Mouse (Mus musculus) limb, embryonic 14.5 days (tissue): Measurements from ENCODE around the gene Polr3f. TPM values are rescaled to one million over a fixed set of nuclear protein-coding genes. Genes with fewer than 3 reads are reported as not detected.

Experiments used
- ATAC-seq: fragments of 200-750 bp; cut with Nextera tagmentation; 2 replicates; pipeline ENCODE4 v1.8.0; 2017; ENCODE audit warnings: low read depth, moderate number of reproducible peaks, moderate TSS enrichment; ENCODE audit not compliant: low FRiP score
- DNase-seq: peaks from one replicate; pipeline ENCODE4 v3.0.0-alpha.2; 2015; ENCODE audit warnings: low spot score
- H3K27ac ChIP-seq: fragments of 300-500 bp; sonication (generic); replicated peaks from 2 replicates; pipeline ENCODE4 v1.5.1; 2014; ENCODE audit warnings: low read depth, mild to moderate bottlenecking, low read length, moderate library complexity, mixed read lengths
- H3K27me3 ChIP-seq: fragments of 300-500 bp; sonication (generic); 2 replicates; pipeline ENCODE4 v1.6.1; 2014; ENCODE audit warnings: low read length, mixed read lengths; ENCODE audit not compliant: control insufficient read depth, insufficient read depth
- H3K36me3 ChIP-seq: fragments of 300-500 bp; sonication (generic); 2 replicates; pipeline ENCODE4 v1.6.1; 2014; ENCODE audit warnings: mild to moderate bottlenecking, low read length, moderate library complexity, mixed read lengths; ENCODE audit not compliant: control insufficient read depth, insufficient read depth
- H3K4me1 ChIP-seq: fragments of 300-500 bp; sonication (generic); 2 replicates; pipeline ENCODE4 v1.6.1; 2014; ENCODE audit warnings: antibody characterized with exemption, low read length, mixed read lengths; ENCODE audit not compliant: control insufficient read depth, insufficient read depth
- H3K4me2 ChIP-seq: fragments of 300-500 bp; sonication (generic); replicated peaks from 2 replicates; pipeline ENCODE4 v1.6.1; 2014; ENCODE audit warnings: low read depth, mild to moderate bottlenecking, low read length, moderate library complexity; ENCODE audit not compliant: severe bottlenecking
- H3K4me3 ChIP-seq: fragments of 300-500 bp; sonication (generic); replicated peaks from 2 replicates; pipeline ENCODE4 v1.5.1; 2014; ENCODE audit warnings: low read length
- H3K9ac ChIP-seq: fragments of 300-500 bp; sonication (generic); 2 replicates; pipeline ENCODE4 v1.6.1; 2014; ENCODE audit warnings: mild to moderate bottlenecking, low read depth, low read length, moderate library complexity; ENCODE audit not compliant: severe bottlenecking
- H3K9me3 ChIP-seq: fragments of 300-500 bp; sonication (generic); 2 replicates; pipeline ENCODE4 v1.6.1; 2016; ENCODE audit warnings: low read length; ENCODE audit not compliant: control insufficient read depth
- POLR2A ChIP-seq: fragments of 200-500 bp; IDR thresholded peaks from 2 replicates; pipeline ENCODE4 v1.8.0; 2012; ENCODE audit warnings: inconsistent platforms, mild to moderate bottlenecking, moderate library complexity, borderline replicate concordance; ENCODE audit not compliant: insufficient read depth, insufficient read length; ENCODE audit errors: extremely low read depth
- WGBS: fragments of 180-500 bp; shearing (Covaris S2); extraction: QIAGEN DNeasy Blood & Tissue Kit; methylation state at CpG from one replicate; pipeline ENCODE4 v1.1.7; 2014; 5-methylcytosine and 5-hydroxymethylcytosine counted together
- polyA plus RNA-seq, 2 experiments: library from polyadenylated mRNA; depleted of rRNA in 1 of 2; stranded (reverse) in 1 of 2; unstranded in 1 of 2; fragments of >200 nt; fragmentation: Nextera tagmentation in 1 of 2; extraction: Ambion mirVana in 1 of 2; gene quantifications; 2 replicates each; pipeline versions ENCODE4 v1.2.1 to v1.2.3; 2012 to 2014

Gene Polr3f
- polyA plus RNA-seq, 2 experiments = 20.5 to 26.6 TPM

- ATAC-seq (no peak), DNase-seq (no peak)
- Histone ChIP-seq H3K4me3 (no peak overlapping the region), H3K36me3 (no peaks in the 10 kb centered on the region), H3K27me3 (no peaks in the 10 kb centered on the region), H3K9ac (no peak overlapping the region), H3K9me3 (no peaks in the 10 kb centered on the region), H3K4me2 (no peak overlapping the region), H3K27ac (no peak overlapping the region), H3K4me1 (peaks cover 12% of the 10 kb centered on the region)
- 81% methylated on average over 5 of the region's 5 CpGs for WGBS
- no peak for TF ChIP-seq POLR2A
These were observed 38.2 kb upstream of the Polr3f start for GRCm38 (mm10) chr2:144489342-144489741.

DNA sequence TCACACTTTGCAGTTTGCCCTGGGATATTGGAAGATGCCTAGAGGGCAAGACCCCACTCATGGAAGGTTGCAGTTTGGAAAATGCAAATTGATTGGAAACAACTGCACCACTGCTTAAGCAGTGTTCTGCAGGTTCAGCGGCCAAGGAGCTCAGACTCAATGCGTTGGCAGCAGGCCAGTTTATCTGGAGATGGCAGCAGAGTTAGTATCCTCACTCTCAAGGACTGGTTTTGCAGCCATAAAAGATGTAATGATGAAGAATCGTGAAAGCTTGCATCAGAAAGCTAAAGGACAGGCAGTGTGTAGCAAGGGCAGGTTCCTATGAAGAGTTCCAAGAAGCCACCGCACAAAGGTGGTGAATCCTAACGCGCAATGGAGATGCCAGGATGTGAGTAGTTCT is 25.4 kb upstream of the Polr3f start:
- Histone ChIP-seq H3K4me2 (no peak overlapping the region), H3K4me1 (no peaks in the 10 kb centered on the region), H3K27ac (no peak overlapping the region), H3K27me3 (no peaks in the 10 kb centered on the region), H3K9me3 (no peaks in the 10 kb centered on the region), H3K36me3 (no peaks in the 10 kb centered on the region), H3K9ac (no peak overlapping the region), H3K4me3 (no peak overlapping the region)
- no peak for TF ChIP-seq POLR2A
- ATAC-seq = no peak
- no peak for DNase-seq
- WGBS = 84% methylated on average over 6 of the region's 6 CpGs

GRCm38 (mm10) chr2:144514619-144515018 is 12.9 kb upstream of the Polr3f start:
- Histone ChIP-seq H3K27me3 (no peaks in the 10 kb centered on the region), H3K9me3 (no peaks in the 10 kb centered on the region), H3K4me3 (no peak overlapping the region), H3K36me3 (no peaks in the 10 kb centered on the region), H3K27ac (no peak overlapping the region), H3K4me1 (no peaks in the 10 kb centered on the region), H3K9ac (no peak overlapping the region), H3K4me2 (no peak overlapping the region)
- ATAC-seq (no peak), DNase-seq (no peak)
- no peak for TF ChIP-seq POLR2A
- WGBS = 79% methylated on average over 3 of the region's 3 CpGs

- H3K4me1 ChIP-seq = no peaks in the 10 kb centered on the region
- no peak for ATAC-seq
These were observed 7.7 kb upstream of the Polr3f start for GRCm38 (mm10) chr2:144519772-144520171.

DNA sequence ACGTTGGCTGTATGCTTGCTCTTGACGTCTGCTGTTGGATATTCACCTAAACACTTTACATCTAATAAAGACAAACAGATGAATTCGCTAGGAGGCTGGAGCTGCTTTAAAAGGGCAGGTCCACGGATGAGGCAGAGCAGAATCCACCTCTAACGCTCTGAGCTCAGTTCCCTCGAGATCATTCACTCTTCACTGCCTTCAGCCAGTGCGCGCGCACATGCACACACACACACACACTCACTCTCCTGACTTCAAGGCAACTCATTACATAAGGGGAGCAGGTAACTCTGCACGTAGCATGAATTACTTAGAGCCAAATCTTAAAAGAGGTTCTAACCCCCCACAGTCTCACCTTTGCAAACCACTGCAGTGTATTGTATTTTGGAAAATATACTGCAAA is 1.7 kb upstream of the Polr3f start:
- WGBS = 54% methylated on average over 10 of the region's 10 CpGs

More at GRCm38 (mm10) chr2:144519772-144520171, 7.7 kb upstream of the Polr3f start:
- no peaks in the 10 kb centered on the region for H3K27me3 ChIP-seq
- no peak overlapping the region for H3K4me3 ChIP-seq
- no peak overlapping the region for H3K9ac ChIP-seq
- H3K9me3 ChIP-seq = no peaks in the 10 kb centered on the region
- DNase-seq = no peak
- WGBS = 78% methylated on average over 3 of the region's 3 CpGs
- H3K36me3 ChIP-seq = no peaks in the 10 kb centered on the region
- TF ChIP-seq POLR2A = no peak
- no peak overlapping the region for H3K27ac ChIP-seq
- H3K4me2 ChIP-seq = no peak overlapping the region

DNA sequence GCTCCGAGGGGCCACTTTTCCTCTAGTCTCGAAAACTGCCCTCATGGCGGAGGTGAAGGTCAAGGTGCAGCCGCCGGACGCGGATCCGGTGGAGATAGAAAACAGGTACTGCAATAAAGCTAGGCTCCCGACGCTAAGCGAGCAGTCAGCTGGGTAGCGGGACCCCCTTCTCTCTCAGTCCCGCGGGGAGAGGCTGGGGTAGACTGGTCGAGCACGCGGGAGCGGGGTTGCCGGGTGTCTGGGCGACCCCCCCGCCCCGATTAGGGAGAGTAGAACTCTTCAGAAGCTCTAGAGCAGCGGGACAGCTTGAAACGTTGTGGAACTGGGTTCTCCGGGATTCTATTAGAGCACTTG is 280 bp downstream of the Polr3f start:
- Histone ChIP-seq H3K4me2 (peak overlapping the region; percentile 76), H3K9me3 (no peaks in the 10 kb centered on the region)

More for the DNA sequence above, 1.7 kb upstream of the Polr3f start:
- H3K9me3 ChIP-seq = no peaks in the 10 kb centered on the region
- no peak overlapping the region for H3K9ac ChIP-seq
- TF ChIP-seq POLR2A = no peak
- ATAC-seq = no peak
- H3K27me3 ChIP-seq = no peaks in the 10 kb centered on the region
- no peak overlapping the region for H3K4me2 ChIP-seq
- no peak for DNase-seq
- peaks cover 10% of the 10 kb centered on the region; the same call in 1 of the 2 replicates for H3K4me1 ChIP-seq
- H3K36me3 ChIP-seq = 0 out of 2 replicates have a peak, but pooled peaks cover 2% of the 10 kb centered on the region
- H3K4me3 ChIP-seq = no peak overlapping the region
- no peak overlapping the region for H3K27ac ChIP-seq

More for the DNA sequence above, 280 bp downstream of the Polr3f start:
- Histone ChIP-seq H3K36me3 (peaks cover 11% of the 10 kb centered on the region), H3K27ac (peak overlapping the region; percentile 92), H3K4me3 (peak overlapping the region; percentile 85), H3K9ac (peak overlapping the region; percentile 81), H3K27me3 (no peaks in the 10 kb centered on the region), H3K4me1 (peaks cover 10% of the 10 kb centered on the region; the same call in 1 of the 2 replicates)
- DNase-seq (no peak), ATAC-seq (peak; percentile 20; the same call in 1 of the 2 replicates)
- WGBS = 0% methylated on average over 17 of the region's 25 CpGs
- TF ChIP-seq POLR2A = no peak; the same call in 1 of the 2 replicates
